Mouse (Mus musculus) naive thymus-derived CD4-positive, alpha-beta T cell, adult 5 months (primary cell): ENCODE data around the gene Cstl1. TPM values are rescaled to one million over a fixed set of nuclear protein-coding genes. Genes with fewer than 3 reads are reported as not detected.

Experiments
- polyA plus RNA-seq: library from polyadenylated mRNA; unstranded; fragments of 100-300 nt; shearing (Covaris generic); gene quantifications from one replicate; pipeline ENCODE4 v1.2.1, GENCODE M21; 2017

Gene Cstl1
- not detected for polyA plus RNA-seq

DNA sequence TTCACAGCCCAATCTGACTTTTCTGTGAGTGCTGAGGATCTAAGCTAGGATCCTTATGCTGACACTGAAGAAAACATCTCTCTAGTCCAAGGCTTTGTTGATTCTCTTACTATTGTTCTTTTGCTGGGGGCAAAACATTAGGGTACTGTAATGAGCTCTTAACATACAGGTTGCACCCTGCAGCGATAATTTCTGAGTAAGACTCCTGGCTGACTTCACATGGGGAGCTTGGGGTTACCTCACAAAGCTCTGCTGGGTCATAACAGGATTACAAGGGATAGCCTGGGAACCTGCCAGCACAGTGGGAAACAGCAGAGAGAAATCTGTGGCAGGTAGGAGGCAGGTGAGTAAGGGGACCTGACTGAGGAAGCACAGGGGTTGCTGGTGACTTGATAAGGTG is at the start of gene Cstl1:
TSS of gene Cstl1 (plus strand) at position 301 of the 400 bp plus-strand sequence.

DNA sequence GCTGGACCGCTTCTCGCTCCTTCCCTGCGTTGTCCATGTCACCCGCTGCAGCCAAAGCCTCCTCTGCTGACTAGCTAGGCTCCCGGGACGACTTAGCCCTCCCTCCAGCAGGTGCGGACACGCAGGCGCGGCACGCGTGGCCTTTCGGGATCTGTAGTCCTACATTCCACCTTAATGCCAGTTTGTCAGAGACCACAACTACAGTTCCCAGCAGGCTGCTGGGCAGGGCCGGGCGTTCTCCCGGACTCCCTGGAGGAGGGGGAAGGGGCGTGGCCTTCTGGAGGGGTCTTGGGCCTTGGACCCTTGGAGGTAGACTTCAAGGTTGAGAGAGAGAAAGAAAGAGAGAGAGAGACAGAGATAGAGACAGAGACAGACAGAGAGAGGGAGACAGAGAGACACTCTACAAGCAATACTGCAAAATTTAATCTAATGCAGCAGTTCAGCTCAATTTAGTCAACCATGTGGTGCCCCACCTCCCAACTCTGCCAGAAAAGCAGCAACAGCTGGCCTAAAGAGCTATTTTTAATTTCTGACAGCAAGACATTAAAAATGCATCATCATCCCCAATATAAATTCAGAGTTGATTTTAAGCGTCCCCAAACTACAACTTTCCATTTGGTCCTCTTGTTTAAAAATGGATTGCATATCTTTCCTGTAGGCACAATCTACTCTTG is 17.7 kb upstream of the Cstl1 start, which contains the start of gene Napb:
TSS of gene Napb (minus strand) at position 141 of the 674 bp plus-strand sequence.

DNA sequence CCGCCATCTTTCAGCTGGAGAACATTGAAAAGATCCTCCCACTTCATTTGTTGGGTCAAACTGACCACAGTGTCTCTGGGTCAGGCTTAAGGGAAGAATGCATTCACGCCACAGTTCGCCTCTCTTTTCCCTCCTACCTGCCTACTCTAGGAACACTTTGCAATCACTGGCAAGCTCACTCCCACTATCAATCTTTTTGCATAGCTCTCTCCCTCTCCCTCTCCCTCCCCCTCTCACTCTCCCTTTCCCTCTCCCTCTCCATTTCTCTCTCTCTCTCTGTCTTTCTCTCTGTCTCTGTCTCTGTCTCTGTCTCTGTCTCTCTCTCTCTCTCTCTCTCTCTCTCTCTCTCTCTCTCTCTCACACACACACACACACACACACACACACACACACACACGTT is 21.2 kb downstream of the Cstl1 start, which contains the start of gene Cst11:
TSS of gene Cst11 (minus strand) at position 101 of the 400 bp plus-strand sequence.

DNA sequence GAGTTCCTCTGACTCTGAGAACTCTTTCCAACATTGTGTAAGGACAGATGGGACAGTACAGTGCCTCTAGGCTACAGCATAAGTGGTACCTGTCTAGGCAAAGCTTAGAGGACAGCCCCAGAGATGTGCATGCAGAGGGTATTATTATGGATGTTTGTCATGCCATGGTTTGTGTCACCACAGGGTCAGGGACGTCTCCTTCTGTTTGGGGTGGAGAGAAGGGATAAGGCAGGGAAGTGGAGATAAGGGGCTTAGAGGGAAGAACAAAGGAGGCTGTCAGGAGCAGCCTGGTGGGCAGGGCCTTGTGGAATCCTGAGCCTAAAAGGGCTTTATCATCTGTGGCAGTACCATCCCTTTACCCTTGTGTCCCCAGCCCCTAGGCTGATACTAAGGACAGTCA is 31.6 kb downstream of the Cstl1 start, which contains the start of gene 8030411F24Rik:
TSS of gene 8030411F24Rik (plus strand) at position 301 of the 400 bp plus-strand sequence.

DNA sequence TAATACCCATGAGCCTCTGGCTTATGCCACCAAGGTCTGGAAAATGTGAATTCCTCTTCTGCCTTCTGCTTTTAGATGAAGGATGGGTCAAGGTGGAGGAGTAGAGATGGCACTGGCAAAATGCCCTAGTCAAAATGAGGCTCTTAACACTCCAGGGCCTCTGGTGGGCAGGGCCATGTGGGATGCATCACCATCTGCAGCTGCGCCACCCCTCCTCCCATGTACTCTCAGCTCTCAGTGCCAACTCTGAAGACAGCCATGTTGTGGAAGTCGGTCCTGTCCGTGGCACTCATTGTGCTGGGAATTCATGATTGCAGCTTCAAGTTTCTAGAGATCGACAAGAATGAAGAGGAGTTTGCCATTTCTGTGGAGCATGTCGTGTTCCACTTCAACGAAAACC is 39.0 kb downstream of the Cstl1 start, which contains the start of gene Cst12:
TSS of gene Cst12 (plus strand) at position 220 of the 400 bp plus-strand sequence.

DNA sequence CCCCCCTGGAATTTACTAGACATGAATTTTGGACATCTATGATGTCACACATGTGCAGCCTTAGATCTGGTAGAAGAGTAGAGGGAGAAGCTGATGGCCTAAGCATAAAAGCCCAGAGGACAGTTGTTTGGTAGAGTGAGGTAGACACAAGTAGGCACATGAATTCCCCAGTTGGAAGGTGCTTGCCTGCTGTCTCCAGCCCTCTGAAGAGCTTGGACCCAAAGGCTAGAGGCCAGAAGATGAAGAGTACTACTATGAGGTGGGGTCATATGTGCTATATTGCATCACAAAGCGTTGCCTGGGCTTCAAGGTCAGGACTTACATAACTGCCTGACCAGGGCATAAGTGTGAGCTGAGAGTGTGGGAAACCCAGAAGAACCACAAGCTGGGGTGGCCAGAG is 48.3 kb downstream of the Cstl1 start, which contains the start of gene Cst8:
TSS of gene Cst8 (plus strand) at position 301 of the 400 bp plus-strand sequence.

Other genes with a start within 250 kb of the Cstl1 start
- gene Nxt1, start 77.8 kb upstream of the Cstl1 start, polyA plus RNA-seq = 45.6 TPM
- 6.5 TPM for gene Gzf1, start 69.3 kb upstream of the Cstl1 start, polyA plus RNA-seq
- 0.93 TPM for gene Napb, start 17.9 kb upstream of the Cstl1 start, polyA plus RNA-seq
- gene Cst11, start 21.1 kb downstream of the Cstl1 start, polyA plus RNA-seq = not detected
- gene 8030411F24Rik, start 31.7 kb downstream of the Cstl1 start, polyA plus RNA-seq = not detected
- gene Cst12, start 39.0 kb downstream of the Cstl1 start, polyA plus RNA-seq = not detected
- not detected for gene Cst8, start 48.4 kb downstream of the Cstl1 start, polyA plus RNA-seq
- gene Cst13, start 69.7 kb downstream of the Cstl1 start, polyA plus RNA-seq = not detected
- gene Cst9, start 84.8 kb downstream of the Cstl1 start, polyA plus RNA-seq = not detected
- gene 9230104L09Rik, start 114.7 kb downstream of the Cstl1 start, polyA plus RNA-seq = not detected
- 66.9 TPM for gene Cst3, start 125.3 kb downstream of the Cstl1 start, polyA plus RNA-seq